Mouse (Mus musculus) midbrain, embryonic 14.5 days (tissue): ENCODE measurements around the gene Auh. TPM values are rescaled to one million over a fixed set of nuclear protein-coding genes. Genes with fewer than 3 reads are reported as not detected.

Experiments used
- ATAC-seq: fragments of 200-750 bp; cut with Nextera tagmentation; 2 replicates; pipeline ENCODE4 v1.8.0; 2017; ENCODE audit warnings: moderate number of reproducible peaks, moderate library complexity; ENCODE audit not compliant: low FRiP score, low TSS enrichment
- DNase-seq: peaks from one replicate; pipeline ENCODE4 v3.0.0-alpha.2; 2015
- H3K27ac ChIP-seq: fragments of 300-500 bp; sonication (generic); replicated peaks from 2 replicates; pipeline ENCODE4 v1.5.1; 2014; ENCODE audit warnings: mild to moderate bottlenecking, low read depth, low read length, moderate library complexity
- H3K27me3 ChIP-seq: fragments of 300-500 bp; sonication (generic); 2 replicates; pipeline ENCODE4 v1.6.1; 2014; ENCODE audit warnings: low read length, control low read depth, mixed read lengths; ENCODE audit not compliant: control insufficient read depth, insufficient read depth
- H3K36me3 ChIP-seq: fragments of 300-500 bp; sonication (generic); 2 replicates; pipeline ENCODE4 v1.6.1; 2014; ENCODE audit warnings: low read length, control low read depth; ENCODE audit not compliant: control insufficient read depth, insufficient read depth
- H3K4me1 ChIP-seq: fragments of 300-500 bp; sonication (generic); 2 replicates; pipeline ENCODE4 v1.6.1; 2014; ENCODE audit warnings: mild to moderate bottlenecking, antibody characterized with exemption, low read length, control low read depth; ENCODE audit not compliant: control insufficient read depth, insufficient read depth
- H3K4me2 ChIP-seq: fragments of 300-500 bp; sonication (generic); 2 replicates; pipeline ENCODE4 v1.6.1; 2014; ENCODE audit warnings: mild to moderate bottlenecking, low read length, moderate library complexity
- H3K4me3 ChIP-seq: fragments of 300-500 bp; sonication (generic); replicated peaks from 2 replicates; pipeline ENCODE4 v1.5.1; 2014; ENCODE audit warnings: low read depth, low read length
- H3K9ac ChIP-seq: fragments of 300-500 bp; sonication (generic); replicated peaks from 2 replicates; pipeline ENCODE4 v1.6.1; 2014; ENCODE audit warnings: mild to moderate bottlenecking, low read length, moderate library complexity
- H3K9me3 ChIP-seq: fragments of 300-500 bp; sonication (generic); 2 replicates; pipeline ENCODE4 v1.6.1; 2016; ENCODE audit warnings: low read length, control low read depth, mixed read lengths; ENCODE audit not compliant: control insufficient read depth
- WGBS: fragments of 180-500 bp; shearing (Covaris S2); extraction: QIAGEN DNeasy Blood & Tissue Kit; methylation state at CpG from one replicate; pipeline ENCODE4 v1.1.7; 2014; 5-methylcytosine and 5-hydroxymethylcytosine counted together
- polyA plus RNA-seq: library from polyadenylated mRNA; unstranded; fragments of >200 nt; fragmentation: Nextera tagmentation; extraction: Ambion mirVana; gene quantifications from 2 replicates; pipeline ENCODE4 v1.2.1, GENCODE M21; 2014

Gene Auh
- polyA plus RNA-seq, 1 experiment from 2014 or later = 49.5 TPM

DNA sequence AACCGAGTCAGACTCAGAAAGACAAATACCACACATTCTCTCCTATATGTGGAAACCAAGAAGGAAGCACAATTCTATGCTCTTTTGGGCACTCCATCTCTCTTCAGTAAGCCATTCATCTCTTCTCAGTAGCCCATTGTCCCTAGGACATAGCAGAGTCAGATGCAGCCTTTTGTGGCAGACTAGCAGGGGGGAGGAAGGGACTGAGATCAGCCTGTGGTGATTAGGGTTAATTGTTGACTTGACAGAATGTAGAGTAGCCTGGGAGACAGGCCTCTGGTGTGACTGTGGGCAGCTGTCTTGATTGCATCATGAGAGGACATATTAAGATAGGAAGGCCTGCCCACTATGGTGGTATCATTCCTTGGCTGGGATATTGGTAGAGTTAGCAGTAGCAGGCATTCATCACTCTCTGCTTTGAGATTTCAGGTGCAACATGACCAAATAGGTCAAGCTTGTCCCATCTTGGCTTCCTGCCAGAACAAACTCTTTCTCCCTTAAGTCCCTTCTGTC, 13.5 kb upstream of the Auh start:
- Histone ChIP-seq H3K9me3 (no peaks in the 10 kb centered on the region), H3K4me3 (no peak overlapping the region), H3K4me1 (no peaks in the 10 kb centered on the region), H3K4me2 (no peak overlapping the region), H3K9ac (no peak overlapping the region), H3K36me3 (no peaks in the 10 kb centered on the region), H3K27ac (no peak overlapping the region), H3K27me3 (no peaks in the 10 kb centered on the region)
- no peak for ATAC-seq
- 67% methylated on average over 1 of the region's 1 CpGs for WGBS
- DNase-seq = no peak

GRCm38 (mm10) chr13:52940956-52941355, 11.5 kb upstream of the Auh start:
- ATAC-seq (no peak), DNase-seq (no peak)
- WGBS = 84% methylated on average over 7 of the region's 7 CpGs
- H3K36me3 ChIP-seq = no peaks in the 10 kb centered on the region
- no peak overlapping the region for H3K4me2 ChIP-seq
- H3K9me3 ChIP-seq = no peaks in the 10 kb centered on the region
- H3K27me3 ChIP-seq = no peaks in the 10 kb centered on the region
- H3K4me1 ChIP-seq = no peaks in the 10 kb centered on the region
- H3K9ac ChIP-seq = no peak overlapping the region
- no peak overlapping the region for H3K27ac ChIP-seq
- no peak overlapping the region for H3K4me3 ChIP-seq

- Histone ChIP-seq H3K4me1 (peaks cover 17% of the 10 kb centered on the region), H3K27me3 (no peaks in the 10 kb centered on the region), H3K36me3 (no peaks in the 10 kb centered on the region), H3K27ac (no peak overlapping the region), H3K4me2 (no peak overlapping the region), H3K9me3 (no peaks in the 10 kb centered on the region), H3K9ac (no peak overlapping the region), H3K4me3 (no peak overlapping the region)
- ATAC-seq (no peak), DNase-seq (no peak)
- WGBS = 52% methylated on average over 10 of the region's 10 CpGs
Observed at GRCm38 (mm10) chr13:52930582-52930981, 1.1 kb upstream of the Auh start.

- H3K4me2 ChIP-seq = peak overlapping the region; percentile 59
- H3K9me3 ChIP-seq = no peaks in the 10 kb centered on the region
- peak overlapping the region; percentile 84 for H3K4me3 ChIP-seq
- no peaks in the 10 kb centered on the region for H3K27me3 ChIP-seq
- ATAC-seq (no peak), DNase-seq (no peak)
- H3K4me1 ChIP-seq = peaks cover 17% of the 10 kb centered on the region
- H3K36me3 ChIP-seq = no peaks in the 10 kb centered on the region
- no peak overlapping the region for H3K27ac ChIP-seq
- H3K9ac ChIP-seq = peak overlapping the region; percentile 72; the same call in 1 of the 2 replicates
- 69% methylated on average over 9 of the region's 9 CpGs for WGBS
Observed at GRCm38 (mm10) chr13:52928392-52928791, 1.1 kb downstream of the Auh start.

- Histone ChIP-seq H3K4me1 (peaks cover 17% of the 10 kb centered on the region), H3K27me3 (no peaks in the 10 kb centered on the region), H3K4me3 (no peak overlapping the region), H3K36me3 (no peaks in the 10 kb centered on the region), H3K9ac (no peak overlapping the region), H3K9me3 (no peaks in the 10 kb centered on the region), H3K27ac (no peak overlapping the region), H3K4me2 (no peak overlapping the region)
- ATAC-seq (no peak), DNase-seq (no peak)
- 83% methylated on average over 5 of the region's 5 CpGs for WGBS
Observed at GRCm38 (mm10) chr13:52924457-52924856, 5.0 kb downstream of the Auh start.

GRCm38 (mm10) chr13:52921966-52922365, 7.5 kb downstream of the Auh start:
- Histone ChIP-seq H3K27ac (no peak overlapping the region), H3K4me2 (no peak overlapping the region), H3K27me3 (no peaks in the 10 kb centered on the region), H3K9me3 (no peaks in the 10 kb centered on the region), H3K4me1 (no peaks in the 10 kb centered on the region), H3K36me3 (no peaks in the 10 kb centered on the region), H3K4me3 (no peak overlapping the region), H3K9ac (no peak overlapping the region)
- ATAC-seq = no peak
- no peak for DNase-seq
- WGBS = 94% methylated on average over 8 of the region's 8 CpGs

DNA sequence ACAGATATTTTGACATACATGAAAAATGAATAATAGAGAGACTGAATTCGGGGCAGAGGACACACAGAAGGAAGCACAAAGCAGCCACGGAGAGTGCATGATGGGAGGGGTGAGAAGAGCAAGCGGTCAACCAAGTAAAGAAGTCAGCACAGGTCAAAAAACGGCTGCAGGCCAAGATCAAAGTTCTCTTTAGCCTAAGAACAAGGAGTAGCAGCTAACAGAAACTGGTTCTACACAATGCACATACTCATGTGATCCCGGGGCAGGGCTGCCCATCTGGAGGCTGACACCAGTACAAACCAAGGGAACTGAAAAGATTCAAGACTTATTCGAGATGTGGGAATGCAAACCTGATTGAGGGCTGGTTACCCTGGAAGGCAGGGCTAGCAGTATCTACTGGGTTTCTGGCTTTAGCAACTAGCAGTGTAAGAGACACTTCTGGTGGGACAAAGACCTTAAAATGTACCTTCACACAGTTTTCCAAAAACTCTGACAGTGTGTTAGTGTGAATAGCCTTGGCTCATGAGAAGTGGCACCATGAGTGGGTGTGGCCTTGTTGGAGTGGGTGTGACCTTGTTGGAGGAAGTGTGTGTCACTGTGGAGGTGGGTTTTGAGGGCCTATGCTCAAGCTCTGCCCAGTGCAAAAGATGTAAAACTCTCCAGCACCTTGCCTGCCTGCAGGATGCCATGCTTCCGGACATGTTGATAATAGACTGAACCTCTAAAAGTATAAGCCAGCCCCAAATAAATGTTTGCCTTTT, 8.2 kb downstream of the Auh start:
- H3K27me3 ChIP-seq = no peaks in the 10 kb centered on the region
- DNase-seq (no peak), ATAC-seq (no peak)
- H3K4me2 ChIP-seq = no peak overlapping the region
- H3K36me3 ChIP-seq = no peaks in the 10 kb centered on the region
- no peak overlapping the region for H3K4me3 ChIP-seq
- H3K4me1 ChIP-seq = 0 out of 2 replicates have a peak, but pooled peaks cover 4% of the 10 kb centered on the region
- no peak overlapping the region for H3K9ac ChIP-seq
- 78% methylated on average over 7 of the region's 7 CpGs for WGBS
- no peak overlapping the region for H3K27ac ChIP-seq
- H3K9me3 ChIP-seq = no peaks in the 10 kb centered on the region

DNA sequence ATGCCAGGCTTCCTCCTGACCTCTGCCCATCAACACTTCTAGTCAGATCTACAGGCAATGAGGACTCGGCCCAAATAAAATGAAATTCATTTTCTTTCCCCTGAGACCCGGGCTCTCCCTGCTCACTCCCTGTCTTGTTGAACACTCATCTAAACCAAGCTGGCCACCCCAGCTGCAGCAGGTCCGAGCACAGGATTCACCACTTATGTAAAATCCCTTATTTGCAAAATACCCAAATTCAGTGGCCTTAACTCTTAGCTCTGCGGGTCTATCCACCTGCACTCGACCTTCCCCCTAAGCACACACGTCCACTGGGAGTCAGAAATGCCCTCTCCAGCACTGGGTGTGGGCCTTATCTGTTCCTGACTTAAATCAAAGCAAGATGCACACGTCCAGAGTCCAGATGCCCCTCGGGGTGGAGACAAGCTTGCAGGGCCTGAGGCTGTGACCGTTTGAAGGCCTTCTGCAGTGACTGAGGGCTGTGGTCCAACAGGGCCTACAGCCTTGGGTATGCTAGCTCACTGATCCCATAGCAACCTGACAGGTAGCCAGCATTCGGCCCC, 9.6 kb downstream of the Auh start:
- ATAC-seq (no peak), DNase-seq (no peak)
- no peaks in the 10 kb centered on the region for H3K27me3 ChIP-seq
- H3K4me1 ChIP-seq = 0 out of 2 replicates have a peak, but pooled peaks cover 4% of the 10 kb centered on the region
- H3K9ac ChIP-seq = no peak overlapping the region
- WGBS = 82% methylated on average over 10 of the region's 10 CpGs
- no peak overlapping the region for H3K4me2 ChIP-seq
- no peak overlapping the region for H3K4me3 ChIP-seq
- H3K27ac ChIP-seq = no peak overlapping the region
- H3K9me3 ChIP-seq = no peaks in the 10 kb centered on the region
- H3K36me3 ChIP-seq = no peaks in the 10 kb centered on the region

GRCm38 (mm10) chr13:52918333-52918732, 11.1 kb downstream of the Auh start:
- ATAC-seq = no peak
- Histone ChIP-seq H3K4me2 (no peak overlapping the region), H3K36me3 (no peaks in the 10 kb centered on the region), H3K9ac (no peak overlapping the region), H3K4me3 (no peak overlapping the region), H3K4me1 (0 out of 2 replicates have a peak, but pooled peaks cover 10% of the 10 kb centered on the region), H3K9me3 (no peaks in the 10 kb centered on the region), H3K27me3 (no peaks in the 10 kb centered on the region), H3K27ac (no peak overlapping the region)
- DNase-seq = no peak
- WGBS = 94% methylated on average over 5 of the region's 5 CpGs
